Mouse (Mus musculus) CH12F3 (cell line): Measurements from ENCODE around the gene Gm43552.
"Not testable (repeated sequence)": the region's sequence is repeated elsewhere in the genome, so short reads cannot be mapped to it uniquely, and the experiment has no call there.

ENCODE experiments used
- in situ Hi-C: fragments of 300-500 bp; cut with MboI; formaldehyde crosslinking; loops from 2 replicates; pipeline ENCODE4 v1.14.3; 2020; ENCODE audit warnings: low sequenced_read_pairs

The Gm43552 gene

DNA sequence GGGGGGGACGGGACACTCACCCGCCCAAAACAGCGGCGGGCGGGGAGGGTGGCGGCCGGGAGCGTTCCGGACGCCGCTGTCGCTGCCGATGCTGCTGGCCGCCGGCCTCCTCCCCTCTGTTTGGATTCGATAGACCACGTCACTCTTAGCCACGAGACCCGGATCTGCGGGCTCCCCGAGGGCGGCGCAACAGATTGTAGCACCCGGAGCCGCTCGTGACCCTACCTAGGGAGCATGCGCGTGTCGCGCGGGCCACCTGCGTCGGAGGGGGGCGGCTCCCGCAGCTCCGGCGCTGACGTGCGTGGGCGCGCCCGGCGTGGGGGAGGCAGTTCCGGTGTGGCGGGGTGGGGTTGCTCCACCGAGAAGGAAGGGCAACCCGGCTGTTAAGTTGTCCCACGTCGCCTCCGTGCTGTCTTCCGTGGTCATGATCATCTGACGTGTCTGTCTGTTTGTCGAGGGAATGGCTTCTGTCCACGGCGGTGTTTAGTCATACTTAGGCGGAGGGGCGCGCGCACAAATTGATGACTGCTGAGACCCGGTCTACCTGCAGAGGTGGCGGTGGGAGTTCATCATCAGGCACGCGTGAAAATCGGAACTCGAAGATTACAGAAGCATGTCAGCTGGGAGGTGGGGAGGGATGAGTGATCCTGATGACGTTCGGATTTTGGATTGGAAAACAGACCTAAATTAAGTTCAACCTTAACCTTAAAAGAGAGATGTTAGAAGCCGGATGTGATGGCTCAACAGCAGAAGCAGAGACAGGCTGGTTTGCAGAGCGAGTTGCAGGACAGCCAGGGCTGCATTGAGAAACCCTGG is at the start of gene Gm43552:
Gene Gm43552, minus strand, starts transcription at position 118 of the 816 bp plus-strand sequence.
- in situ Hi-C loops: no loop called here

DNA sequence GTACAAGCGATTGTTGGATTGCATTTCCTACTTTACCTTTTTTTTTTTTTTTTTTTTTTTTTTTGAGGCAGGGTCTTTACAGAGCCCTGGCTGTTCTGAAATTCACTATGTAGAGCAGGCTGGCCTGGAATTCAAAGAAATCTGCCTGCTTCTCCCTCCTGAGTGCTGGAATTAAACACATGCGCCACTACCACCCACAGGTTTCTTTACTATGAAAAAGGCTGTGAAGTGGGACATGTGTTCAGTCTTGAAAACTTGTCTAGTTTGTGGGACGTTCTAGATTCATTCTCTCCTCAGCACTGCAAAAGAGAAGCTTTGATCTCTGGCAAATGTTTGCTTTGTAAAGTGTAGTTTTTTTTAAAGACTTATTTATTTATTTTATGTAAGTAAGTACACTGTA is 49.3 kb upstream of the Gm43552 start:
- in situ Hi-C loops: no loop called here

DNA sequence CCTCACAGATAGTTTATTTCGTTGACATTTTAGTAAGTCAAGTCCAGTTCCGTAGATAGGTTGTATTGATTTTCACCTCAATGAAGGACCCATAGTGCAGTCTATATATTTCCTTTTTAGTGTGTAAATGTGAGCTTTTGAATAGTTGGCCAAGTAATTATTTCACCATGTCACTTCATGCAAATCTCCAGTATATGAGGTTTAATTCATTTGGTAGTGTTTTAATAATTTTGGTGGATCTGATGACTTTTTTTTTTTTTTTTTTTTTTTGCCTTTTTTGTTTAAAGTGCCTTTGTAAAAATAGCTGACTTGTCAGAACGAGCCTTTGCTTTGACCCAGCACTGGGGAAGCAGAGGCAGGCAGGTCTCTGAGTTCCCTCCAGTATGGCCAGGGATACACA is 47.2 kb upstream of the Gm43552 start:
- in situ Hi-C loops: no loop called here

DNA sequence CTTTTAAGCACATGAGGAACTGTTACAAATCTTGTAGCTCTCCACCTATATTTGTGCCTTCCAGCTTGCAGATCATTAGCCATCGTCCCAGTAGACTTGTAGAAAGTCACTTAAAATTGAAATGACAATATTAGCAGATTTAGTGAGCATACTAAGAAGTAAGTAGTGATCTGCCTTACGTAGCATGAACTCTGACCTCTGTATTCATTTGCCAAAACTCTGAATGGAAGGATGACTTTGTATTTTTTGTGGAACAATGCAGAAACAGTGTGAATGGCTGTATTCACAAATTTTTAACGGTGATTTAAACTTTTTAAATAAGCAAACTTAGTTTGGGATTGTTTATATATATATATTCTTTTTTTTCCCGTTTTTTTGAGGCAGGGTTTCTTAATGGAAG is 46.2 kb upstream of the Gm43552 start:
- in situ Hi-C loops: no loop called here

DNA sequence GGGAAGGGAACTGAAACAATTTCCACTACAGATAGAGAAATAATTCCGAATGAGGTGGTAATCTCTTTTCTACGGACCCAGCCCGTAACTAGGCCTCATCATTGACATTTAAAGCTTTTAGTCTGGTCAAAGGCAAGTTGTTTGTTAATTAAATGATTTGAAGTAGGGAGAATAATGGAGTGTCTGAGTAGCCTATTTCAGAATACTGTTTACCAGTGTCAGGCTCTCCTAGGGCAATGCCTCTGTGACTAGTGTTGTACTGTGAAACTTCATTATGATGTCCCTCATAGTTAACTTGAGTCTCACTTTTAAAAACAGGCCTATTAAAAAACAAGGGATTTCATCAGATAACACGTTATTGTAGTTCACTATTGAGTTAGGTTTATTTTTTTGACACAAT is 45.5 kb upstream of the Gm43552 start:
- in situ Hi-C loops: no loop called here

DNA sequence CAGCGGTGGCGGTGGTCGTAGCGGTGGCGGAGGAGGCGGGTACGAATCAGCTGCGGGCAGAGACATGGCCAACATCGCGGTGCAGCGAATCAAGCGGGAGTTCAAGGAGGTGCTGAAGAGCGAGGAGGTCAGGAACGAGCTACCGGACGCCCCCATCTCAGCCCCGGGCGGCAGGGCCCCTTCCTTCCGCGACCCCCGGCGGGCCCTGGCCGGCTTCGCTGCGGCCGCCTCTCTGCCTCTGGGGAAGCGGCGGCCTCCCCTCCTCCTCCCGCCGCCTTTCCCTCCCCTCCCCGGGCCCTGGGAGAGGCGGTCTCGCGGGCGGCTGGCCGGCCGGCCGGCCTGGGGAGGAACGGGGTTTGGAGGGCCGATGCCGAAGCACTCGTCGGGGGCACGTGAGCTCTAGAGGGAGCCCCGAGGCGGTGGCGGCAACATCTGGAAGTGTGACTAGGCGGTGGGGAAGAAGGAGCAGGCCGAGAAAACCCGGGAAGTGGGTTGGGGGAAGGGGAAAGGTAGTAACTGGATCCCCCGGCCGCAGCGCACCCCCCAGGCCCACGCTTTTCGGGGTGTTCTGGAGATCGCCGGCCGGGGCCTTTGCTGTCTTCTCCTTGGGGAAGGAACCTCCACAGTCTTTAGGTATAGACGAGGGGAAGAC is 44.9 kb upstream of the Gm43552 start:
- in situ Hi-C loops: no loop called here

DNA sequence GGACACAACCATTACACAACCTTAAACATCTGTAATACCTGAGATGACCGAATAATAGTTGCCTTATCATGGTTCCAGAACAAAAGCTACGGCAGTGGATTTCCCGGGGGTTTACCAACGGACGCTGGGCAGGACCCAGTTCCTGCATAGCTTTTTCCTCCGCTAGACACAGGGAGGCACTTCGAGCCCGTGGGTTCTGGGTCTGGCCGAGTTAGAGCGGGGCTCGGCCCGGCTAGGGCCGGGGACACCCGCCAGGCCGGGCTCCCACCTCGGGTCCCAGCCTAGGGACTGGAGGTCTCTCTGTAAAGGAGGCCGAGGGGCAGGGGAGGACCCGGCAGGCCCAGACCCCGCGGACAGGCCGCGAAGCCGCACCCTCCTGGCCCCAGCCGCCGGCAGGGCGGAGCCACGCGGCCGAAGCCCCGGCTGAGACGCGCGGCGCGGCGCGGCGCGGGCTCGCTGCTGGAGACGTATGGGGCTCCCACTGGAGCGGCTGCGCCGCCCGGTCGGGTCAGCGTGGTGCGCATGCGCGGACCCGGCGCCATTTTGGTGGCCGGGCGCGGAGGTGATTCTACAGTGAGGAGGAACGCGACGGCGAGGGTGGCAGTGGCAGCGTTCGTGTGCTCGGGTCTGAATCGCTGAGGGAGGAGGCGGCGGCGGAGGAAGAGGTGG is 44.3 kb upstream of the Gm43552 start, which contains the start of the genes Smim14 and Ube2k:
Gene Smim14, minus strand, starts transcription at position 434 of the 669 bp plus-strand sequence.
Gene Ube2k, plus strand, starts transcription at position 483 of the 669 bp plus-strand sequence.
- in situ Hi-C loops: no loop called here

DNA sequence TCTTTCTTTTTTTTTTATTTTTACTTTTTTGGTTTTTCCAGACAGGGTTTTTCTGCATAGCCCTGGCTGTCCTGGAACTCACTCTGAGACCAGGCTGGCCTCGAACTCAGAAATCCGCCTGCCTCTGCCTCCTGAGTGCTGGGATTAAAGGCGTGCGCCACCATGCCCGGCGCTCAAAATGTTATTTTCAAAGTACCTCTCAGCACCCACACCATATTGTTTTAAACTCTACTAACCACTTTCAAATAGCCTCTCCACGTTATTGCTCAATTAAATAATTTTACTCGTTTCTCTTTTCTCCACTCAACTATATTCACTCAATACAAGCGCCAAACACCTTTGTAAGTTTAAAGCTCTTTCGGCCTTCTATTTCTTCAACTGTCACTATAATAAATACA is 43.4 kb upstream of the Gm43552 start:
- in situ Hi-C loops: not testable (repeated sequence)

DNA sequence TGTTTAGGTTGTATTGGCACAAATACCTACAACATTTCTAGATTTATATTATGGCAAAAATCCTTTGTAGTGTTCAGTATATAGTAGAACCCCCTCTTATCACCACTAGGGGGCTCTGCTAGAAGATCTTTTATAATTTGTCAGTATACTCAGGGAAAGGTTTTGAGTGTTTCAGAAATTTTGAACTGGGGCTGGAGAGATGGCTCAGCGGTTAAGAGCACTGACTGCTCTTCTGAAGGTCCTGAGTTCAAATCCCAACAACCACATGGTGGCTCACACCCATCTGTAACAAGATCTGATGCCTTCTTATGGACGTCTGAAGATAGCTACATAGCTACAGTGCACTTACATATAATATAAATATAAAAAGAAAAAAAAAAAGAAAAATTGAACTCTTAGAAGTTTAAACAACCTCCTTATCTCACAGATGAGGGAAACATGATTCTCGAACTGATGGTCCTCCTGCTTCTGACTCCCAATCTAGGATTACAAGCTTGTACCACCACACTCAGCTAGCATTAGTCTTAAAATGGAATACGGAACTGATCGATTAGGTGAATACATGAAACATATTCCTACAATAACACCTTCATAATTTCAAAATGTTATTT is 42.9 kb upstream of the Gm43552 start:
- in situ Hi-C loops: no loop called here

DNA sequence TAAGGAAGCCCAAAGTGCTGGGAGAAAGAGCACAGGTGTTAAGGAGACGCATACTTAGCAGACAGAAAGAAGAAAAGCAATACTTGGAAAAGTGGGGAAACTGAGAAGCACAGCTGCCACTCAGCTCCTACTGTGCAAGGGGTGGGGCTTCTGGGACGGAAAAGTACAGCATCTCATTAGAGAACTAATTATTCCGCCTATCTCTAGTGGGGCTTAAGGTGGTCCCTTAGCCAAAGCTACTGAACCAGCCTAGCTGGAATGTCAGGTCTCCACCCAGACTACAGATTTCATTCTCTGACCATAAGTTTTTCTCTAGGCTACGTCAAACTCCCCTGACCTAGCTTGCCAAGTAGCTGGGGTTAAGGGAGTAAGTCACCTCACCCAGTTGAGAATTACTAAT is 41.9 kb upstream of the Gm43552 start:
- in situ Hi-C loops: no loop called here

DNA sequence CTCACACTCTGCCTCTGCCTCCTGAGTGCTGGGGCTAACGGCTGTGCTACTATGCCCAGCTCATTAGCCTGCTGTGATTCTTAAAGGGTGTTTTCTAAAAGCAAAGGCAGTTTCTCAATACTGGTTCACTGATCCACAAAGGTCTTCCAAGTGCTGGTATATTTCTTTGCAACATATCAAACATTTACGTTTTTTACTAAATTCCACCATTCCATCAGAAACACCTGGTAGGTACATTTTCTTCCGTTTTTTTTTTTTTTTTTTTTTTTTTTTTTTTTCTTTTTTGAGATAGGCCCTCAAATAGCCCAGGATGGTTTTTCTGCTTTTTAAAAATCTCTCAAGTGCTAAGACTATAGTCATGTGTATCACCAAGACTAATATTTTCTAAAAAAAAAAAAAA is 38.6 kb upstream of the Gm43552 start:
- in situ Hi-C loops: no loop called here

DNA sequence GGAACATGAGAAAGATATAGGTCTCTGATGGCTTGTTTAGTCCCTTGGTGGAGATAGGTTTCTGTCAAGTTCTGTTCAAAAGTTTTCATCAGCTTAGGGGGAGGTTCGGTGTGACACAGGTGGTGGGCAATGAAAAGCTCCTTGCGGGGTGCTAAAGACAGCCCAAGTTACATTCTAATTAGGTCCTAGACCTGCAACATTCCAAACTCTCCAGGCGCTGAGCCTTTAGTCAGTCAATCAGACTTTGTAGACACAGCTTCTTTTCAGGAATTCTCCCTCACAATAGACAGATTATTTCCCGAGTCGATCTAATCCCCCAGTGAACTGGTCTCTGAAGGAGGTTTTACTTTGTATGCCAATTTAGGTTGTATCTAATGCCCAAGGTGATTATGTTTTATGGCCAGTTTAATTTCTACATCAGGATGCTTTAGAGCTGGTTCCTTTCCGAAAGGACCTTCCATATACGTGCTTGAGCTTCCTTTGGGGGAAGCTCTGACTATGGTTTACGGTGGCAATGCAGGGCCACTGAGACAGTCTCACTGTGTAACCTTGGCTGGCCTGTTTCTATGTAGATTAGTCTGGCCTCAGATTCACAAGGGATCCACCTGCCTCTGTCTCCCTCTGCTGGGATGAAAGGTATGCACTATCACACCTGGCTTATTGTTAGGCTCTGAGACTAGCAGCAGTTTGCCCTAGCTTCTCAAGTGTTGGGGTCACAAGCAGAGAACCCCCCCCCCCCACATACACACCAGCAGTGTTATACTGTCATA is 33.2 kb upstream of the Gm43552 start:
- in situ Hi-C loops: no loop called here

DNA sequence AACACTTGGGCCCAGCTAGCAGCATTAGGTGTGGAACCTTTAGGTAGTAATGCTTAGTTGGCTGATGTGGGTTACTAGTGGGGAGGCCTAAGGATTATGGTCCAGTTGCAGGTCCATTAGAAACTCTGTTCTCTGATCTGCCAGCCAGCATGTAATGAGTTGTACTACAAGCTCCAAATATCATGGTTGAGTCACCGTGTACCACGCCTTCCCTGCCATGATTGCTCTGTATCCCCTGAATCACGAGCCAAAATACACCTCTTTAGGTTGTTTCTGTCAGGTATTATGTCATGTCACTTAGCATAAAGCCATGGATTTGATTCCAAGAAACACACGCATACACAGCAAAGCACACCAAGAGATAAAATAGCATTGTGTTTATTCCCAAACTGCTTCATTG is 32.2 kb upstream of the Gm43552 start:
- in situ Hi-C loops: no loop called here

DNA sequence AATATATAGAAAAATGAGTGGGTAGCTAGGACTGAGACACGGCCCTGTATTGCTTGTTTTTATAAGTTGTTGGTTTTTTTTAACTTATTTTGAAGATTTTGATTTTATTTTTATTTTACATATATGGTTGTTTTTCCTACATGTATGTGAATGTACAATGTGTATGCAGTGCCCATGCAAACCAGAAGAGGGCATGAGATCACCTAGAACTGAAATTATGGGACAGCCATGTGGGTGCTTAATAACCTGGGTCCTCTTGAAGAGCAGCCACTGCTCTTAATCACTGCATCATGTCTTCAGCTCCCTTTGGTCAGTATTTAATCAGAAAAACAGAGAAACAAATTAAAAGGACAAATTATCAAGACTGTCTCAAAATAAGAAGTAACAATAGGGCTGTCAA is 29.2 kb upstream of the Gm43552 start:
- in situ Hi-C loops: no loop called here

DNA sequence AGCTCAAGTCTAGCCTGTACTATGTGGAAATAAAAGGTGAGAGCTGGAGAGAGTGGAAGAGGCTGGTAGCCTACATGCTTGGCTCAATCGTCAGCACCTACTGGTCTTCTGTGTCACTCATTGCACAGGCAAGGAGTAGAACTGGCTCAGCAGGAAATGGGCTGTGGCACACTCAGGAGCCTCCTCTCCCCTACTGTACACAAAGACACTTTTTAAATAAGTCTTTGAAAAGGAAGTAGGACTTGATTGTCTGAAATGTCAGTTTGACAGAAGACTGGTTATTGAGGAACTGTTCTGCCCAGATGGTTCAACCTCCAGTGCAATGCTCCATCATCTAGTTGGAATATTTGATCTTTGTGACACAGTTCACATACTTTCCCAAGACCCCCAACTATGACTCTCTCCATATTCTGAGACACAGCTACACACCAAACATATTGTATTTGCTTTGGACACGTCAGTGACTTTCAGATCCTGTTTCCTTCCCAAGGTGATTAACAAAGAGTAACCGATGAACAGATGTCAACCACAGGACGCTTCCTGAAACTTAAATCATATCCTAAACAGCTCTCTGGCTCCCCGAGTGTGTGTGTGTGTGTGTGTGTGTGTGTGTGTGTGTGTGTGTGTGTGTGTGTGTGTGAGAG is 22.1 kb upstream of the Gm43552 start:
- in situ Hi-C loops: no loop called here

DNA sequence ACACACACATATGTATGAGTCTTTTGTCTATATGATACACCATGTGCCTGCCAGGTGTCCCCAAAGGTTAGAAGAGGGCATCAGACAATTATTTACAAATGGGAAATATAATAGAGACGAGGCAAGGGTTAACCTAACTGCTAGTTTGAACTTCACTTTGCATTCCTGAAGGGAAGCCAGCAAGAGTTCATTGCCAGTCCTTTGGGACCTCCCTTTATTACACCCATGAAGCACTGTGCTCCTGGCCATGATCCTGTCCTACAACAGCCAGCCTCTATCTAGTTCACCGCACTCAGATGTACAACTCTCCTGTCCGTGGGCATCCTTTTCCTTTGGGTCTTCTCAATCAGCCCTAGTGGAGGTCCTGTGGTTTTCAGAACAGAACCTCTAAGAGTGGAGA is 20.9 kb upstream of the Gm43552 start:
- in situ Hi-C loops: no loop called here

DNA sequence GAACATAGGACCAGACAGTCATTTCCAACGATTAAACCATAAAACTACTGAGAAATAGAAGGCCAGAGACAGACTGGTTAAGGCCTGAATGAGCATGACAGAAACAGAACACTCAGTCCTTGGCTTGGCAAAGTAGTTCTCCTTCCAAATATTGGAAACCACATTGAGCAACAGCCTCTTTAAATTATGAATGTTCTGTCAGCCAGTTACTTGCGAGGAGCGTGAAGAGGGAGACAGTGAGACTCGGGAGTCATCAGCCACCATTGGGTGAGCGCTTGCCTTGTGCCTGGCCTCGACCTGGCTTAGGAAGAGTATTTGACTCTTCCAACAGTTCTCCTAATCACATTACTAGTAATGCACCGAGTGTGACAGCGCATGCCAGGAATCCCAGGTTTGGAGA is 15.8 kb upstream of the Gm43552 start:
- in situ Hi-C loops: no loop called here

DNA sequence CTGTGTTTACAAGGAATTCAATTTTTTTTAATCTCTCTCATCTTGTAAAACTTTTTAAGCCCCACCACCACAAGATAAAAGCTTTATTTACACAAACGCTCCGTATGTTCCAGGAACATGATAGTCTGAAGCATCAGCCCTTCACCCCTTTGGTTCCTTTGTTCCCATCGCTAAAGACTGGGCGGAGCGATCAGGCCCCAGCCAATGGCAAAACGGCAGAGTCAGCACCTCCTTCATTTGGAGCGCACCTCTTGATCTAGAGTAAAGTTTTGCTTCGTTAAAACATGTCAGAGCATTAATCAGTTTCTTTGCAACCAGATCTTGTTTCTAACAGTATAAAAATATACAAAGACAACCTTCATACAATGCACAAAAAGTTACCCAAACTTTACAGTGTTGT is 13.2 kb upstream of the Gm43552 start:
- in situ Hi-C loops: no loop called here

DNA sequence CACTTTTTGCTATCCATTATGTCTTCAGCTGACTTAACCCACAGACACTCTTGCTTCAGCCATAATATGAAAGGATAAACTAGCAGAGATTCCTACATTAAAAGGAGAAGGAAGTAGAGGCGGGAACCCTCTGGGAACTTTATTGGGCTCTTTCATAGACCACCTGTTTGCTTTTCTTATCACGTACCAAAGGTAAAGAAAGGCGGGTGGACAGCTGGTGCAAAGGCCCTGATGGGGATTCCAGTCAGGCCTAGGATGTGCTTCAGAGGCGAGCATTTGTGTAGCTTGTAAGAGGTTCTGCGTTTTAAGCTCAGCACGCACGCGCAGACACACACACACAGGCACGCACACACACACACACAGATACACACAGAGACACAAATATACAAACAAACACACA is 8.8 kb upstream of the Gm43552 start:
- in situ Hi-C loops: no loop called here

DNA sequence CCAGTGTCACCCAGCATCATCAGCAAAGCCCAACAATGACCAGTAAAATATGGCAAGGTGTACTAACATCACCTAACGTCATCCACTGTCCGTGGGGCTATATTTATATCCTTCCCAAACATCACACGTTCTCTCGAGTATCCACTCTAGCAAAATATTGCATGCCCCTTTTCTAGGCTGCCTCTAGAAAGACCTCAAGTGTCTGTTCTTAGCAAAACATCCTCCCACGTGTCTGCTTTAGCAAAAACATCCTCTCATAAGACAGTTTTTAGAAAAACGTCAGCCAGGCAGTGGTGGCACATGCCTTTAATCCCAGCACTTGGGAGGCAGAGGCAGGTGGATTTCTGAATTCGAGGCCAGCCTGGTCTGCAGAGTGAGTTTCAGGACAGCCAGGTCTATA is 7.6 kb upstream of the Gm43552 start:
- in situ Hi-C loops: no loop called here
